Mouse (Mus musculus) limb, embryonic 13.5 days (tissue): ENCODE measurements around the gene Ncoa6. TPM values are rescaled to one million over a fixed set of nuclear protein-coding genes. Genes with fewer than 3 reads are reported as not detected.
A peak's percentile ranks its signal among the peaks of the same experiment; 100 is the strongest.

Source experiments
- ATAC-seq: fragments of 200-750 bp; cut with Nextera tagmentation; 2 replicates; pipeline ENCODE4 v1.8.0; 2017; ENCODE audit warnings: low read depth, moderate number of reproducible peaks, moderate TSS enrichment; ENCODE audit not compliant: low FRiP score
- H3K27ac ChIP-seq: fragments of 300-500 bp; sonication (generic); 2 replicates; pipeline ENCODE4 v1.5.1; 2015; ENCODE audit warnings: inconsistent platforms, mild to moderate bottlenecking, moderate library complexity
- H3K27me3 ChIP-seq: fragments of 300-500 bp; sonication (generic); 2 replicates; pipeline ENCODE4 v1.6.1; 2015; ENCODE audit warnings: mild to moderate bottlenecking, inconsistent platforms
- H3K36me3 ChIP-seq: fragments of 300-500 bp; sonication (generic); 2 replicates; pipeline ENCODE4 v1.6.1; 2015; ENCODE audit warnings: inconsistent platforms, mild to moderate bottlenecking, moderate library complexity
- H3K4me1 ChIP-seq: fragments of 300-500 bp; sonication (generic); 2 replicates; pipeline ENCODE4 v1.6.1; 2015; ENCODE audit warnings: inconsistent platforms
- H3K4me2 ChIP-seq: fragments of 300-500 bp; sonication (generic); replicated peaks from 2 replicates; pipeline ENCODE4 v1.6.1; 2015; ENCODE audit warnings: inconsistent platforms, mild to moderate bottlenecking, moderate library complexity
- H3K4me3 ChIP-seq: fragments of 300-500 bp; sonication (generic); 2 replicates; pipeline ENCODE4 v1.5.1; 2015; ENCODE audit warnings: moderate library complexity, mild to moderate bottlenecking, inconsistent platforms
- H3K9ac ChIP-seq: fragments of 300-500 bp; sonication (generic); 2 replicates; pipeline ENCODE4 v1.6.1; 2015; ENCODE audit warnings: mild to moderate bottlenecking, inconsistent platforms
- H3K9me3 ChIP-seq: fragments of 300-500 bp; sonication (generic); 2 replicates; pipeline ENCODE4 v1.6.1; 2016; ENCODE audit warnings: inconsistent platforms
- WGBS: fragments of 180-500 bp; shearing (Covaris S2); methylation state at CpG from one replicate; pipeline ENCODE4 v1.1.7; 2015; 5-methylcytosine and 5-hydroxymethylcytosine counted together
- polyA plus RNA-seq: library from polyadenylated mRNA; unstranded; fragments of >200 nt; fragmentation: Nextera tagmentation; extraction: Ambion mirVana; gene quantifications from 2 replicates; pipeline ENCODE4 v1.2.1, GENCODE M21; 2015

The Ncoa6 gene
- polyA plus RNA-seq, 1 experiment from 2014 or later: 23.7 TPM

DNA sequence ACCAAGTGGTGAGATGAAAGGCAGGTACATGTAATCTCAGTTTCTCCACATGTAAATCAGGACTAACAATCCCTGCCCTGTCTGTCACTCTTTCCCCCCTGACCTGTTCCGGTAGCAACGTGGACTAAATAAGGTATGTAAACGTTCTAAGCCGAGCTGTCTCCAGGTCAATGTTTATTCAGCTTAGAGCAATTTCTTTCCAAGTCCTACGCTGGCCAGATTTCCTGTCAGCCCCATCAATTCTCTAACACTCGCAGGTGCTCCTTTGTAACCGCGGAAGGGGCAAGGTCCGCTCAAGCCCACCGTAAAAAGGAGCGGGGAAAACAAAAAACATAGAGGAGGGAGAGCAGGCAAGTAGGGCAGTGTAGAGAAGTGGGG lies 92.6 kb downstream of the Ncoa6 start:
- H3K9me3 ChIP-seq: no peaks in the 10 kb centered on the region
- peak overlapping the region; percentile 83 for H3K4me3 ChIP-seq
- peaks cover 5% of the 10 kb centered on the region for H3K36me3 ChIP-seq
- H3K9ac ChIP-seq: peak overlapping the region; percentile 90
- peak overlapping the region; percentile 78 for H3K4me2 ChIP-seq
- H3K4me1 ChIP-seq: peaks cover 24% of the 10 kb centered on the region
- no peak for ATAC-seq
- peaks cover 9% of the 10 kb centered on the region for H3K27me3 ChIP-seq
- no peak overlapping the region for H3K27ac ChIP-seq
- 3% methylated on average over 11 of the region's 11 CpGs for WGBS

GRCm38 (mm10) chr2:155380261-155381059 lies 93.2 kb downstream of the Ncoa6 start, which contains the start of gene Trp53inp2:
TSS of gene Trp53inp2 (plus strand) at chr2:155381059.
- Histone ChIP-seq H3K27ac (peak within 1 kb of the TSS; percentile 96), H3K36me3 (no peaks in the 10 kb centered on the region), H3K9ac (peak within 1 kb of the TSS; percentile 90), H3K27me3 (peaks cover 9% of the 10 kb centered on the region), H3K4me3 (peak within 1 kb of the TSS; percentile 83), H3K4me1 (peaks cover 19% of the 10 kb centered on the region), H3K4me2 (peak within 1 kb of the TSS; percentile 78), H3K9me3 (no peaks in the 10 kb centered on the region)
- WGBS: 47% methylated on average over 8 of the region's 8 CpGs
- ATAC-seq: no peak

DNA sequence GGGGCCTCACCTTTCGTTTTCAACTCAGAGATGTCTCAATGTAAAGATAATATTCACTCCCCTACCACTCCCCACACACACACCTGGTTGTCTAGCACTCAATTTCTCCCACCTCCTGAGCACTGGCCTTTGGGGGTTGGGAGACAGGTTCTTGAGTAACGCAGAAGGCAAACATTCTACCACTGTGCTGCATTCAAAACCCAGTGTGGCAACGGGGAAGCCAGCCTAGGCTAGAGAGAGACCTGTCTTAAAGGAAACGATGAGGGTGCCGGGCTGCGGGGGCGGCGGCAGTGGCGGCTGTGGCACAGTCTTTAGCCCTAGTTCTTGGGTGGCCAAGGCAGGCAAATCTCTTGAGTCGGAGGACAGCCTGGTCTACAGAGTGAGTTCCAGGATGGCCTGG lies 97.5 kb downstream of the Ncoa6 start:
- Histone ChIP-seq H3K36me3 (no peaks in the 10 kb centered on the region), H3K27me3 (peaks cover 9% of the 10 kb centered on the region), H3K4me3 (no peak overlapping the region), H3K4me2 (no peak overlapping the region), H3K9me3 (no peaks in the 10 kb centered on the region), H3K9ac (no peak overlapping the region), H3K27ac (no peak overlapping the region), H3K4me1 (peaks cover 5% of the 10 kb centered on the region)
- WGBS: 77% methylated on average over 10 of the region's 10 CpGs
- ATAC-seq: no peak

DNA sequence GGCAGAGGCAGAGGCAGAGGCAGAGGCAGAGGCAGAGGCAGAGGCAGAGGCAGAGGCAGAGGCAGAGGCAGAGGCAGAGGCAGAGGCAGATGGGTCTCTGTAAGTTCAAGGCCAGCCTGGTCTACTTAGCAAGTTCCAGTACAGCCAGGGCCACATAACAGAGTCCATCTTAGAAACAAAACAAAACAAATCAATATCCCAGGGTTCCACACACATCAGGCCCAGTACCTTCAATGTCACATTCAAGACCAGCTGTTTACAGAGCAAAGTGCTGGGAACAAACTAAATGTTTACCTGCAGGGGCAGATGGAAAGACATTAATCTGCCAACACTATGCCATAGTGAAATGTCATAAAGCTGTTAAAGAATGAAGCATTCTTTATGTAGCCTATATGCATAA lies 99.2 kb downstream of the Ncoa6 start:
- Histone ChIP-seq H3K9ac (no peak overlapping the region), H3K36me3 (no peaks in the 10 kb centered on the region)
- ATAC-seq: no peak

DNA sequence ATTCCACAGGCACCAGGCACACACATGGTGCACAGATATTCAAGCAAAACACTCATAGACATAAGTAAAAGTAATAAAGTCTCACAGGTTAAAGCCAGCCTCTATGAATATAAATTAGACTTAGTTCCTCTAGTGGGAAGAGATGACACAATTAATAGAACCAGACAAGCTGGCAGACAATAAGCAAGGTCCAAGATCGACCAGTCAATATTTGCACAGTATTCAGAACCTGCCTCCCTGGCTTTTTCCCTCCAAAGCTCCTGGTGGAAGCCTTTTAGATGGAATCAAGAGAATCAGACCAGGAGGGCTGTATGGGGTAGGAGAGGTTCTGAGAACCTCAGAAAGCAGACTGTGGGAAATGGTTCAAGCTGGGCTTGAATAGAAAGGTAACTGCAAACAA lies 99.8 kb downstream of the Ncoa6 start:
- Histone ChIP-seq H3K4me3 (no peak overlapping the region), H3K4me2 (no peak overlapping the region), H3K27me3 (no peaks in the 10 kb centered on the region), H3K9ac (no peak overlapping the region), H3K36me3 (no peaks in the 10 kb centered on the region), H3K9me3 (no peaks in the 10 kb centered on the region), H3K27ac (no peak overlapping the region), H3K4me1 (no peaks in the 10 kb centered on the region)
- no peak for ATAC-seq
- 73% methylated on average over 1 of the region's 1 CpGs for WGBS

More for the DNA sequence above, 99.2 kb downstream of the Ncoa6 start:
- H3K27me3 ChIP-seq: no peaks in the 10 kb centered on the region; the same call in 1 of the 2 replicates
- H3K9me3 ChIP-seq: no peaks in the 10 kb centered on the region
- no peak overlapping the region for H3K27ac ChIP-seq
- no peak overlapping the region for H3K4me3 ChIP-seq
- no peaks in the 10 kb centered on the region for H3K4me1 ChIP-seq
- H3K4me2 ChIP-seq: no peak overlapping the region

GRCm38 (mm10) chr2:155373302-155373701 lies 100.4 kb downstream of the Ncoa6 start:
- ATAC-seq: no peak
- Histone ChIP-seq H3K9me3 (no peaks in the 10 kb centered on the region), H3K9ac (no peak overlapping the region), H3K4me1 (no peaks in the 10 kb centered on the region), H3K4me3 (no peak overlapping the region), H3K27me3 (no peaks in the 10 kb centered on the region), H3K36me3 (no peaks in the 10 kb centered on the region), H3K4me2 (no peak overlapping the region), H3K27ac (no peak overlapping the region)
- 70% methylated on average over 1 of the region's 1 CpGs for WGBS

- no peak overlapping the region for H3K4me2 ChIP-seq
- no peak overlapping the region for H3K9ac ChIP-seq
- no peaks in the 10 kb centered on the region for H3K9me3 ChIP-seq
- ATAC-seq: no peak
- H3K27me3 ChIP-seq: no peaks in the 10 kb centered on the region
- no peak overlapping the region for H3K4me3 ChIP-seq
- no peaks in the 10 kb centered on the region for H3K36me3 ChIP-seq
- no peak overlapping the region for H3K27ac ChIP-seq
- 51% methylated on average over 4 of the region's 4 CpGs for WGBS
- no peaks in the 10 kb centered on the region for H3K4me1 ChIP-seq
Observed at GRCm38 (mm10) chr2:155372451-155372850, 101.2 kb downstream of the Ncoa6 start.

DNA sequence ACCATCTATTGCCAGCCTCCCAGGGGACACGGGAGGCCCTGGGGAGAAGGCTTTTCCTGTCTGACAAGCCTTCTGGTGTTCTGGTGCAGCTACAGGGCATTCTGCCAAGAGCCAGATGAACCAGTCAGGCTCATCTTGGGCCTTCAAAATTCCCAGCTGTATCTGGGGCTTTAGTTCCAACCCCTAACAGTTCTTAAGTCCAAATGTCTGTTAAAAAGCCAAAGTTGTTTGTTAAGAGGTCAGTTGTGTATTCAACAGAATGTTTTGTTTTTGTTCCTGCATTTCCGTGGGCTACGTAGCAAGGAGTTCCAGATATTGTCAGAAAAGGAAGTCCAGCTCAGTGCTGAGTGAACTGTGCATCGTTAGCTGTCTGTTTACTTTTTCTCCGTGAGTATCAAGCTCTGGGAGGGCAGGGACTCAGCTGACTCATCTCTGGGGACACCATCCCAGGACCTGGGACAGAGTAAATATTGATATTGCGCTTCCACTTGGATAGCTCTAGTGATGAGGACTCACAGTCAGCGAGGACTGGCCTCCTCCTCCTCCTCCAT lies 104.3 kb downstream of the Ncoa6 start:
- H3K36me3 ChIP-seq: no peaks in the 10 kb centered on the region
- H3K9ac ChIP-seq: no peak overlapping the region
- no peaks in the 10 kb centered on the region for H3K9me3 ChIP-seq
- H3K27ac ChIP-seq: no peak overlapping the region
- H3K4me3 ChIP-seq: no peak overlapping the region
- WGBS: 65% methylated on average over 7 of the region's 7 CpGs
- H3K27me3 ChIP-seq: no peaks in the 10 kb centered on the region
- ATAC-seq: no peak
- no peaks in the 10 kb centered on the region for H3K4me1 ChIP-seq
- H3K4me2 ChIP-seq: no peak overlapping the region

- WGBS: 85% methylated on average over 7 of the region's 7 CpGs
- no peak for ATAC-seq
- Histone ChIP-seq H3K4me1 (no peaks in the 10 kb centered on the region), H3K27ac (no peak overlapping the region), H3K27me3 (no peaks in the 10 kb centered on the region), H3K36me3 (no peaks in the 10 kb centered on the region), H3K4me2 (no peak overlapping the region), H3K9ac (no peak overlapping the region), H3K9me3 (no peaks in the 10 kb centered on the region), H3K4me3 (no peak overlapping the region)
Observed at GRCm38 (mm10) chr2:155367635-155368284, 105.9 kb downstream of the Ncoa6 start.

- Histone ChIP-seq H3K9me3 (no peaks in the 10 kb centered on the region), H3K4me2 (peak overlapping the region; percentile 81), H3K9ac (peak overlapping the region; percentile 56), H3K36me3 (no peaks in the 10 kb centered on the region), H3K27ac (peak overlapping the region; percentile 58; the same call in 1 of the 2 replicates), H3K4me1 (peaks cover 12% of the 10 kb centered on the region), H3K27me3 (no peaks in the 10 kb centered on the region), H3K4me3 (peak overlapping the region; percentile 81)
- ATAC-seq: peak; percentile 33; the same call in 1 of the 2 replicates
- WGBS: 36% methylated on average over 14 of the region's 14 CpGs
Observed at GRCm38 (mm10) chr2:155357686-155358399, 115.9 kb downstream of the Ncoa6 start.

DNA sequence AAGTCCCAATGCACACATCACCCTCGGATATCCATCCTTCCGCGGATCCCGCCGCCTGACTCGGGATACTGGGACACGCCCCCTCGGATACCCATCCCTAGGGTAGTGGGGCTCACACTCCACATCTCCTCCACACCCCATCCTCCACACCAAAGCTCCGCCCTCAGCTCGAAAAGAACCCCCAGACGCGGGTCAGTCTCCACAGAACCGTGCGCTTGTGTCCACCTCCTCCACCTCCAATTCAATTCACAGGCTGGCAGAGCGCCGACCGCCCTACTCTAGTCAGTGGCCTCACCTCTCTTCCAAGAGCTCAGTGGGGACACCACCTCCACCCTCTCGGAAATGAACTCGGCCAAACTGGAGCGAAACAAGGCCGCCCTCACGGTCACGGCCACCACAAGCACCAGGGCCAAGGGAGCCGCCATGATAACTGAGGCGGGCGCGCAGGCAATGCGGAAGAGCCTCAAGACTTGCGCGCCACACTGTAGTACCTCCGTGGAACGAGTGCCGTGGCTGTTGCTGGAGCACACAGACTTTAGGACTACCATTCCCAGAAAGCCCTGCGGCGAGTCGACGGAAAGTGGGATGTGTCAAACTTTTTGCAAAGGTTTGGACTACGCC lies 116.6 kb downstream of the Ncoa6 start, which contains the start of gene Pigu:
Gene Pigu (minus strand): TSS at position 460 of the 621 bp plus-strand sequence.
- H3K36me3 ChIP-seq: no peaks in the 10 kb centered on the region
- peak; percentile 99 for ATAC-seq
- H3K27me3 ChIP-seq: no peaks in the 10 kb centered on the region
- no peaks in the 10 kb centered on the region for H3K9me3 ChIP-seq
- WGBS: under 1% methylated on average over 38 of the region's 38 CpGs
- peaks cover 12% of the 10 kb centered on the region for H3K4me1 ChIP-seq
- H3K9ac ChIP-seq: peak within 1 kb of the TSS; percentile 83
- peak within 1 kb of the TSS; percentile 58; the same call in 1 of the 2 replicates for H3K27ac ChIP-seq
- H3K4me2 ChIP-seq: peak within 1 kb of the TSS; percentile 81
- peak within 1 kb of the TSS; percentile 81 for H3K4me3 ChIP-seq
